Mouse (Mus musculus) heart, embryonic 11.5 days (tissue): ENCODE results near the gene Cpvl. TPM values are rescaled to one million over a fixed set of nuclear protein-coding genes. Genes with fewer than 3 reads are reported as not detected.
A peak's percentile ranks its signal among the peaks of the same experiment; 100 is the strongest.

Experiments used
- ATAC-seq: fragments of 200-750 bp; cut with Nextera tagmentation; replicated peaks from 2 replicates; pipeline ENCODE4 v1.8.0; 2017; ENCODE audit warnings: moderate library complexity; ENCODE audit not compliant: insufficient number of reproducible peaks, low FRiP score, low TSS enrichment
- H3K27ac ChIP-seq: fragments of 300-500 bp; sonication (generic); 2 replicates; pipeline ENCODE4 v1.5.1; 2014; ENCODE audit warnings: mild to moderate bottlenecking, low read depth, low read length
- H3K27me3 ChIP-seq: fragments of 300-500 bp; sonication (generic); 2 replicates; pipeline ENCODE4 v1.6.1; 2014; ENCODE audit warnings: mild to moderate bottlenecking, low read length, mixed read lengths; ENCODE audit not compliant: control insufficient read depth, insufficient read depth
- H3K36me3 ChIP-seq: fragments of 300-500 bp; sonication (generic); 2 replicates; pipeline ENCODE4 v1.6.1; 2014; ENCODE audit warnings: mild to moderate bottlenecking, low read length, moderate library complexity, mixed read lengths; ENCODE audit not compliant: control insufficient read depth, insufficient read depth
- H3K4me1 ChIP-seq: fragments of 300-500 bp; sonication (generic); 2 replicates; pipeline ENCODE4 v1.6.1; 2014; ENCODE audit warnings: low read length; ENCODE audit not compliant: control insufficient read depth, insufficient read depth
- H3K4me2 ChIP-seq: fragments of 300-500 bp; sonication (generic); 2 replicates; pipeline ENCODE4 v1.6.1; 2014; ENCODE audit warnings: mild to moderate bottlenecking, moderate library complexity
- H3K4me3 ChIP-seq: fragments of 300-500 bp; sonication (generic); 2 replicates; pipeline ENCODE4 v1.5.1; 2014; ENCODE audit warnings: low read depth, low read length
- H3K9ac ChIP-seq: fragments of 300-500 bp; sonication (generic); 2 replicates; pipeline ENCODE4 v1.6.1; 2014; ENCODE audit warnings: mild to moderate bottlenecking, low read depth, low read length, moderate library complexity
- H3K9me3 ChIP-seq: fragments of 300-500 bp; sonication (generic); replicated peaks from 2 replicates; pipeline ENCODE4 v1.6.1; 2016; ENCODE audit warnings: low read length; ENCODE audit not compliant: control insufficient read depth
- WGBS: fragments of 180-500 bp; shearing (Covaris S2); extraction: QIAGEN DNeasy Blood & Tissue Kit; methylation state at CpG from one replicate; pipeline ENCODE4 v1.1.7; 2014; ENCODE audit not compliant: insufficient replicate concordance; 5-methylcytosine and 5-hydroxymethylcytosine counted together
- polyA plus RNA-seq: library from polyadenylated mRNA; unstranded; fragments of >200 nt; fragmentation: Nextera tagmentation; extraction: Ambion mirVana; gene quantifications from 2 replicates; pipeline ENCODE4 v1.2.1, GENCODE M21; 2014

The Cpvl gene
- polyA plus RNA-seq, 1 experiment from 2014 or later = not detected

DNA sequence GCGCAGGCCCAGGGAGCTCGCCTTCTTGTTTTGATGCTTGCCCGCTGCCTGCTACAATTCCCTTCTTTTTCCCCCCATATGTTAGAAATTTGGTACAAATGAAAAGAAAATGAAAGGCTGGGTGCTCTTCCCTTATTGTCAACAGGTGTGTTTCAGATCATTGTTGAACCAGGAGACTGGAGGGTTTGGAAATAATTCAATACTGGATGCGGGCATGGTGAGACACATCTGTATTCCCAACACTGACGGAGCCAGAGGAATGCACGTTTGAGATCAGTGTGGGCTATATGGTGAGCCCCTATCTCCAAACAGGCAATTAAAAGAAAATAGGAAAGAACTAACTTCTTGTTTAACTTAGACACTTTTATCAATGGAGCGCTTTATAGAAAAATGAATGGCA is 95.1 kb downstream of the Cpvl start:
- WGBS = 80% methylated on average over 7 of the region's 7 CpGs

DNA sequence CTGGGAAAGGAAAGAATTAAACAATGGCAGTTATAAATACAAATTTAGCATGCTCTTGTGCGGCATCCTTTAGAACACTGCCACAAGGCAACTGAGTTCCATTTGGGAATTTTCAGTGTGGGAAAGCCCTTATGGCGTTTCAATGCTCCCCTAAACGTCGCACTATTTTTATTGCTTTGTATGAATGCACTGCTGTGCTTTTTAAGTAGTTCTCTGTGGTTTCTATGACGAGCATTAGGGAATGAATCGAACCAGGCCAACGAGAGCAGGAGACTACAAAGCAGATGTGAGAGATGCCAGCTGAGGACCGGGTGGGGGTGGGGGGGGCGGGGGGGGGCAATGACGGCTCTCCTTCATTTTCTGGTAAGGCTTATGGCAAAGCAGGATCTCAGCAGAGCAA is 96.8 kb downstream of the Cpvl start:
- no peak overlapping the region for H3K4me3 ChIP-seq
- no peaks in the 10 kb centered on the region for H3K27me3 ChIP-seq
- no peaks in the 10 kb centered on the region for H3K36me3 ChIP-seq
- H3K9me3 ChIP-seq = no peaks in the 10 kb centered on the region
- H3K4me1 ChIP-seq = no peaks in the 10 kb centered on the region
- H3K27ac ChIP-seq = no peak overlapping the region
- WGBS = 62% methylated on average over 10 of the region's 10 CpGs
- no peak for ATAC-seq
- no peak overlapping the region for H3K4me2 ChIP-seq
- no peak overlapping the region for H3K9ac ChIP-seq

More for the DNA sequence above, 95.1 kb downstream of the Cpvl start:
- Histone ChIP-seq H3K4me1 (no peaks in the 10 kb centered on the region), H3K27me3 (no peaks in the 10 kb centered on the region), H3K9me3 (no peaks in the 10 kb centered on the region), H3K9ac (no peak overlapping the region), H3K27ac (no peak overlapping the region), H3K4me2 (no peak overlapping the region), H3K4me3 (no peak overlapping the region), H3K36me3 (no peaks in the 10 kb centered on the region)
- no peak for ATAC-seq

DNA sequence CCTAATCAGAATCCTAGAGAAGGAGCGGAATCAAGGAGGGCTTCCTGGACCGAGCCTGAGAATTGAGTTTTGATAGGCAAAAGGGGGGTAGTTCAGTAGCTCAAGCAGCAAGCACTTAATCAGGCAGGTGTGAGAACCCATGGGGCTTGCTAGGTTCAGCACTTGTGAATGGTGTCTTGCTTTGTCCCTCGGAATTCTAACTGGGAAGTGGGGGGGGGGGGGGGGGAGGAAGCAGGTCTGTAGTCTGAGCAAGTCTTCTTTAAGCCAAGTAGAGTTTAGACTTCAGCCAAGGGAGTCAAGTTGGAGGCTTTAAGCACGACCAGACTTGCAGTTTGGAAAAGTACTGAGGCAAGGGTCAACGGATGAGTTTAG is 97.2 kb downstream of the Cpvl start:
- no peak overlapping the region for H3K9ac ChIP-seq
- ATAC-seq = no peak
- WGBS = 33% methylated on average over 5 of the region's 5 CpGs

DNA sequence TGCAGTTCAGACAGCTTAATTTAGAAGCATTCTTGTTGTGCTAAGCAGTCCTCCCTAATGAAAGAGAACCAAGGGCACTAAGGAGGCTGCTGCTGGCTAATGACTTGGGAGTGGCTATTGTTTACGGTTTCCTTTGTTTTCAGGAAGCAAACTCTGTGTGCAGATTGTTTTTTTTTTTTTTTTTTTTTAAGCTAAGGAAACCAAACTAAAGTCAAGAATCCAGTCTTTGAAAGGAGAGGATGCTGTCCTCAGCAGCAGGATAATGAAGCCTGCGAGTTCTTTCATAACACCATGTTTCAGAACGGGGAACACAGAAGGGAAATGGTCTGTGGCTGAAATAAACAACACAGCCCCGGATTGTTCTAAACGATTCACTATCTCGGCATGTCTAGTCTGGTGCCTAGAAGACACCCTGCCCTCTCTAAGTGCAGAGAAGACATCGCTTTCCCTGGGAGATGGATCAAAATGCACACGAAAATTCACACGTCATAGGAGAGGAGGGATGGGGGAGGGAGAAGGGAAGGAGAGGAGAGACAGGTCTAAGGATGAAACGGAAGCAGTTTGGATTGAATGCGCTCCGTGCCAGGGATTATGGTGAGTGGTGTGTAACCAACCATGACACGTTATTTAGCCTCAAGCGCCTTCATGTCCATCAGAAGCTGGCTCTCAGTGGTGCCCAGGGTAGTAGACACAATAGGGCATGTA is 97.8 kb downstream of the Cpvl start:
- H3K4me3 ChIP-seq = 0 out of 2 replicates have a peak overlapping the region, but pooled peaks have one; percentile 15
- no peak overlapping the region for H3K27ac ChIP-seq
- ATAC-seq = no peak

More for the DNA sequence above, 97.2 kb downstream of the Cpvl start:
- Histone ChIP-seq H3K4me1 (no peaks in the 10 kb centered on the region), H3K36me3 (no peaks in the 10 kb centered on the region), H3K9me3 (no peaks in the 10 kb centered on the region), H3K27ac (no peak overlapping the region), H3K4me2 (peak overlapping the region; percentile 57), H3K4me3 (0 out of 2 replicates have a peak overlapping the region, but pooled peaks have one; percentile 15), H3K27me3 (no peaks in the 10 kb centered on the region)

DNA sequence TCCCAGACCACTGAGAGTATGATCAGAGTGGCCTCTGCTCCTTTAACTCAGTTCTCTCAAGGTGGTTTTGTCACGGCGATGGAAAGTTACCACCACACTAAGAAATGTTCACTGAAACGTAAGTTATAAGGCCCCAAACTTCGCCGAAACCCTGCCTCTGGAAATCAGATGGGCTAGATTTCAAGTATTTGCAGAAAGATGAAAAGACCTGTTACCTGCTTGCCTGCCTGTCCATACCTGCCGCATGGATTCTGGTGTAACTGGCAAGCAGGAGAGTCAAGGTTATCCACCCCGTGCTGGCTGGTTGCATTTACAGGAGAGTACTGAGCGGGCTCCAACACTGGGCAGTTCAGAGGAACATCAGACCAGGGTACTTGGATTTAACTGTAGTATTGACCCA is 98.9 kb downstream of the Cpvl start:
- Histone ChIP-seq H3K4me3 (no peak overlapping the region), H3K27ac (no peak overlapping the region), H3K27me3 (no peaks in the 10 kb centered on the region), H3K4me1 (no peaks in the 10 kb centered on the region), H3K9me3 (no peaks in the 10 kb centered on the region), H3K36me3 (no peaks in the 10 kb centered on the region), H3K4me2 (no peak overlapping the region), H3K9ac (no peak overlapping the region)
- no peak for ATAC-seq
- 84% methylated on average over 8 of the region's 8 CpGs for WGBS

More for the DNA sequence above, 97.8 kb downstream of the Cpvl start:
- Histone ChIP-seq H3K36me3 (no peaks in the 10 kb centered on the region), H3K4me1 (no peaks in the 10 kb centered on the region), H3K9me3 (no peaks in the 10 kb centered on the region), H3K9ac (no peak overlapping the region), H3K4me2 (peak overlapping the region; percentile 57), H3K27me3 (no peaks in the 10 kb centered on the region)
- WGBS = 33% methylated on average over 14 of the region's 14 CpGs

DNA sequence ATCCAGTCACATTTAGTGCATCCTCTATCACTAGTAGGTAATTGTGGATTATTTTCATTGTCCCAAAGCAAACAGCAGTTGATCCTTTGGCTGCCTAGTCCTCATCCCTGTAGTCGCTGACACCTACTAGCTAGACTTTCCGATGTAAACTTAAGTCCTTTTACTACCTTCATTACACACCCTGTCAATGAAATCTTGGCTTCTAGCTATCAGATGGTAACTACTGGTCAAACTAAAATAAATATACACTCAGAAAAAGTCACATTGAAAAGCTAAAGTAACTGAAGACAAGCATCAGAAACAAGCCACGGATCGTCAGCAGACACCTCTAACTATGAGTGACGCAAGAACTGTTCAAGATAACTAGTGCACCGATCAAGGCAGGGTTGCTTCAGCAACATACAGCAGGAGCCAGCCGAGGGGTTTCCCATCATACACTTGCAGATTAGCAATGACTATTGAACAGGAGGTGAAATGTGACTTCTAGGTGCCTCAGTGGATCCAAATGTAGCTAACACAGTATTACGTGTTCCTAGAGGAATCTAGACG is 103.5 kb downstream of the Cpvl start:
- H3K4me2 ChIP-seq = no peak overlapping the region
- no peak overlapping the region for H3K27ac ChIP-seq
- 50% methylated on average over 9 of the region's 9 CpGs for whole genome bisulfite sequencing
- no peaks in the 10 kb centered on the region for H3K9me3 ChIP-seq
- no peak for ATAC-seq
- H3K36me3 ChIP-seq = no peaks in the 10 kb centered on the region
- no peaks in the 10 kb centered on the region for H3K4me1 ChIP-seq
- H3K9ac ChIP-seq = no peak overlapping the region
- no peak overlapping the region for H3K4me3 ChIP-seq
- no peaks in the 10 kb centered on the region for H3K27me3 ChIP-seq

DNA sequence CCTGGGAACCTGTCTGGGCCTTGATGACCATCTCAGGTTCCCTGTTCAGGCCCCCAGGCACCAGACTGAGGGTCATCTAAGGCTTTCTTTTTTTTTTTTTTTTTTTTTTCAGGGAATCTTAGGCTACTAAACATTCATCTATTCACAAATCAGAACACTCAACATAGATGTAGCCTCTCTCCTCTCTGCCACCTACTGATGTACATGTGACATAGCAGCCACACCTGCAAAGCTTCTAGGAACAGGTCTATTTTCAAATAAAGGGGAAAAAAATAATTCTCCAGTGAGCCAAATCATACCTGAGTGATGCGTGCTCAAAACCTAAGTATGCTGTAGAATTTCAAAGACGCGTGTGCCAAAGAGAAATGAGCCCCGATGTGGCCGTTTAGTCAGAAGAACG is 106.6 kb downstream of the Cpvl start:
- H3K9ac ChIP-seq = no peak overlapping the region
- ATAC-seq = no peak
- no peaks in the 10 kb centered on the region for H3K9me3 ChIP-seq
- H3K36me3 ChIP-seq = no peaks in the 10 kb centered on the region
- WGBS = 90% methylated on average over 6 of the region's 6 CpGs
- H3K27me3 ChIP-seq = no peaks in the 10 kb centered on the region
- H3K4me2 ChIP-seq = no peak overlapping the region
- no peaks in the 10 kb centered on the region for H3K4me1 ChIP-seq
- H3K27ac ChIP-seq = no peak overlapping the region
- no peak overlapping the region for H3K4me3 ChIP-seq

DNA sequence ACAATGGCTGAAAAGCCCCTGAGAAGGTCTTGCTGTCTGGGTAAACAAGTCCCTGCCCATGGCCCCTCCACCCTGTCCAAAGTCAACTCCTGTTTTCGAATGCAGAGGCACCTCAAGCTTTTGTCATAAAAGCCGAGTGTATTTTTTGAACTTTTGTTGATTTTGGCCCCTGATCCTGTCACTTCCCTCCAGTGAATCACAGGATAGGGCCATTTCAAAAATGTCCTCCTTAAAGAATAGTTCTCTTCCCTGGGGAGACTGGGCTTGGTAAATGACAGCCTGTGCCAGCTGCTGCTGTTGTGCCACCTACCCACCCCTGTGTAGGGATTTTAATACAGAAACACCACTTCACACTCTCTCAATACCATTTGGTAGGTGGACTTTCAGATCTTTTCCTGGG is 115.5 kb downstream of the Cpvl start:
- Histone ChIP-seq H3K27me3 (no peaks in the 10 kb centered on the region), H3K9me3 (no peaks in the 10 kb centered on the region), H3K9ac (no peak overlapping the region), H3K4me2 (no peak overlapping the region), H3K4me1 (no peaks in the 10 kb centered on the region), H3K36me3 (no peaks in the 10 kb centered on the region), H3K27ac (no peak overlapping the region), H3K4me3 (no peak overlapping the region)
- WGBS = 54% methylated on average over 2 of the region's 2 CpGs
- no peak for ATAC-seq

DNA sequence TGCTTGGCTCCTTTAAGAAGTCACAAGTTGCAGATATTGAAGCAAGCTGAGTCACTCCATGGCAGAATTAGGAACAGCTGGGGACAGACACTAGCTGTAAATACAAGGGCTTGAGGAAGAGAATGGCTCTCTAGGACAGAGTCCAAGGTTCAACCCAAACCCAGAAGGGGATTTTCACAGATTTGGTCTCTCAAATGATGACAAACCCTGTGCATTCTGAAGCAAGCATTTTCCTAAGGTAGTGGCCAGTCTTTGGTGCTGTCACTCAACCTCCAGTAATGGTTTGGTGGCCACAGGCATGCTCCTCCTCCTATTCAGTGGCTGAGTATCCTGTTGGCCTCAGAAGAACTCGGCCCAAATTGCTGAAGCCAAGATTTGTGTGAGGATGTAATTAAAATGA is 119.4 kb downstream of the Cpvl start:
- H3K4me1 ChIP-seq = no peaks in the 10 kb centered on the region
- WGBS = 47% methylated on average over 1 of the region's 1 CpGs
- H3K9ac ChIP-seq = no peak overlapping the region
- no peaks in the 10 kb centered on the region for H3K9me3 ChIP-seq
- no peak for ATAC-seq
- no peak overlapping the region for H3K4me3 ChIP-seq
- H3K36me3 ChIP-seq = no peaks in the 10 kb centered on the region
- H3K4me2 ChIP-seq = no peak overlapping the region
- no peak overlapping the region for H3K27ac ChIP-seq
- H3K27me3 ChIP-seq = no peaks in the 10 kb centered on the region
